Mouse (Mus musculus) spleen, adult 2 months (tissue): Measurements from ENCODE around the gene Ywhah.

Experiments used
- CTCF ChIP-seq: fragments of 200-500 bp; IDR thresholded peaks from 2 replicates; pipeline ENCODE4 v1.5.1; 2011; ENCODE audit warnings: mild to moderate bottlenecking, inconsistent platforms; ENCODE audit not compliant: insufficient read depth, insufficient read length, insufficient replicate concordance; ENCODE audit errors: extremely low read depth
- POLR2A ChIP-seq: fragments of 200-500 bp; IDR thresholded peaks from 2 replicates; pipeline ENCODE4 v1.6.1; 2011; ENCODE audit warnings: low read depth, low read length, inconsistent platforms

- TF ChIP-seq CTCF (no peak), POLR2A (no peak)
Observed at GRCm38 (mm10) chr5:32995756-32996155, 22.9 kb upstream of the Ywhah start.
